Mouse (Mus musculus): ENCODE measurements around the gene Drc1.

- peak; percentile 86 for TF ChIP-seq CTCF (conservative IDR thresholded peaks at IDR 0.05; ENCODE audit: low read length)
- no peak for TF ChIP-seq POU5F1 (IDR thresholded peaks at IDR 0.05; ENCODE audit: borderline replicate concordance, low read length)
- no peak for TF ChIP-seq NANOG (IDR thresholded peaks at IDR 0.05; ENCODE audit: borderline replicate concordance, low read length)
Observed at GRCm38 (mm10) chr5:30343107-30343506, 61.9 kb downstream of the Drc1 start.
